Mouse (Mus musculus) telencephalon, adult 2 months (tissue): ENCODE measurements at regions not wholly inside any gene's neighbourhood (a gene's known extent, or its start where the extent isn't known, plus 50 kb on each side); places are given as distances from the start of the nearest gene placed in this dataset.

Experiments
- DNase-seq: peaks from one replicate; pipeline ENCODE4 v3.0.0-alpha.2; 2011; ENCODE audit warnings: low read depth, low spot score

DNA sequence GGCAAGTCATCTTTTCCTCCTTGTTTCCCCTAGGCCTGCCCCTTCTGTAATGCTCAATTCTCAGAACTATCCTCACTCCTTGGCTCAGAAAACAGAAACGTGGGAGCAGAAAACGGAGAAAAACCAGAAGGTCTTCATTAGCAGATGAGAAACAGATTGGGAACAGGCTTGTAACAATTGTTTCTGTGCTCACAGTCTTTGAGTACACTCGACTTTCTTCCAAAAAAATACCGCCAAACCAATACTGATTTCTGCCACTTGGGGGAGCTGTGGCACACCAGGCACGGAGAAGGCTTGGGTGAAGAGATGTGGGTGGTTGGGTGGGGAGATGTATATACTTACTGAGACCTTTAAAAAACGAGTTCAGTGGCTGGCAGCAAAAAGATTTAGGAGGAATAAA lies 80.8 kb upstream of the 4930583I09Rik start:
- no peak for DNase-seq

DNA sequence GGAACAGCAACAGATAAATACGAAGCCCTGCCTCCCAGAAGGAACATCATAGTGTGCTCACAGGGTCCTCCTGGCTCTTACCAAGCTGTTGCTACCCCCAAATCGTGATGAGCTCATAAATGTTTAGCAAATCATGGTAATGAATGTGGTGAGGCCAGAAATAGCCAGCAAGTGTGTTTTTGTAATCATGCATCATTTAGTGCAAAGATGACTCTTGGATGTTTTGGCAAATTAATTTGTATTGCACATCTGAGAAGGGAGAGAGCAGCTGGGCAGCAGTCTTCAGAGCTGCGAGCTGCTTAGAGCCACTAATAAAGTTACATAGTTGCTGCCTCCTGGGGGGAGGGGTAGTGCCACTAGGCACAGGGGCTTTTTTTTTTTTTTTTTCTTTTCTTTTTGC lies 79.8 kb upstream of the 4930583I09Rik start:
- DNase-seq = no peak

DNA sequence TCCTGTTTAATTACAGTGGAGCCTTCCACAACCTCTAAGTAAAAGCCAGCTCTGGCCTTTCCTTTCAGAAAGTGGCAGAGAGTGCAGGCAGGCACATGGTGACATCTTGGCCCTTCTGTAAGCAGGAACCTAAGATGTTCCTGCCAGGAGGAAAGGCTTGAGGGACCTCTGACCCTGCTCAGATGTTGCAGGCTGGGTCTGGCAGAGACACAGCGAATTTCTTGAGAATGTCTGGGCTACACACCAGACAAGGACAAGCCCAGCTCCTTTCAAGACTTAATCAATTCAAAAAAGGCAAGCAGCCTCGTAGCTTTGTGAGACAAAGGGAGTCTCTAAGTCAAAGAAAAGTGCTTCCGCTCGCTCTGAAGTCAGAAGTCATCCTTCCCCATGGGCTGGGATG lies 79.2 kb upstream of the 4930583I09Rik start:
- DNase-seq = no peak

DNA sequence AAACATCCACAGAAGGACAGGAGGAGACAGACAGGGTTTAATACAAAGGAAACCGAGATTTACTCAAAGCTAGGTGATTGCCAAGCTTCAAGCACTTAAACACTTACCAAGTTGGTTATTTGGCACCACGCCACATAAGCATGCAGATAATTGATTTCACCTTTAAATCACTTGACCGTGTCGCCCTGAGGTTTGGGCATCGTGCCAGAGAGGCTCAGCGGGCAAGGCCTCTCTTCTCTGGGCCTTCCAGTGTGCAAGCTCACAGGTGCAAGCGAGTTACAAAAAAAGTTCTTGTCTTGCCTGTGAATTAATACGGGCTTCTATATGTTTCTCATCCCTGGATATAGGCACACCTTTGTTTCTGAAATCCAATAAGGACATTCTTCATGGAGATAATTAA lies 78.4 kb upstream of the 4930583I09Rik start:
- no peak for DNase-seq

DNA sequence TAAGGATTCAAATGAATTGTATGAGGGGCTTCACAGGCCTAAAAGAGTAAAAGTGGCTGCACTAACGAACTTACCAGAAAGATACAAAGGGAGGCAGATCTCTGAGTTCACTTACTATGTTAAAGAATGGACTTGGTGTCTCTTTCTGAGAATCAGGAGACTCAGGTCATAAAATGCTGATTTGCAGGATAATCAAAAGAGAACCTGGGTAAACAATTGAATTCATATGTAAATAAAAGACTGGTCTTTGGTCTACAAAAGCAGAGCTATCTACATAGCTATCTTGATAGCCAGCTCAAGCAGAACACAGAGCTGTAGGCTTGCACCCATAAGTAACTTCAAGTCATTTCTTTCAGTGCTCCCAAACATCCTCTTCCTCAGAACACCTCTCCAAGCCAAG lies 72.8 kb upstream of the 4930583I09Rik start:
- no peak for DNase-seq

- DNase-seq = no peak
Measured at GRCm38 (mm10) chr17:64901721-64902623, 66.1 kb upstream of the 4930583I09Rik start.

GRCm38 (mm10) chr17:64897473-64897872 lies 61.6 kb upstream of the 4930583I09Rik start:
- no peak for DNase-seq

DNA sequence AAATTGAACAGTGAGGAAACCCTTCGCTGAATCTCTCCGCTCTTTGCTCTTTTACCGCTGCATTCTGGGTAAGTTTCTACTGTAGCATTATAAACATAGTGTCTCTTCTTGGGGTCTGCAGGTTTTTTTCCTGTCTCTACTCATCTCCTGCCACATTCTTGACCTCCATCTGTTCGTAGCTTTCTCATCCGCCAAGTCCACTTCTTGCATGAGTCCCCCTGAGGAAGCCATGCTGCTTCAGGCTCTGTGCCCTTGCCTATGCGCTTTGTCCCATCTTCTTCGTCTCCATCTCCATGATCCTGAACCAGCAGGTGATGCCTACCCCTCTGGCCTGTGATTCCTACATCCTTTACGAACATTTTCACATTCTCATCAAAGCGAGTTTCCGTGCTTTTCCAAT lies 60.0 kb upstream of the 4930583I09Rik start:
- DNase-seq = no peak

GRCm38 (mm10) chr17:64895466-64895865 lies 59.6 kb upstream of the 4930583I09Rik start:
- no peak for DNase-seq

DNA sequence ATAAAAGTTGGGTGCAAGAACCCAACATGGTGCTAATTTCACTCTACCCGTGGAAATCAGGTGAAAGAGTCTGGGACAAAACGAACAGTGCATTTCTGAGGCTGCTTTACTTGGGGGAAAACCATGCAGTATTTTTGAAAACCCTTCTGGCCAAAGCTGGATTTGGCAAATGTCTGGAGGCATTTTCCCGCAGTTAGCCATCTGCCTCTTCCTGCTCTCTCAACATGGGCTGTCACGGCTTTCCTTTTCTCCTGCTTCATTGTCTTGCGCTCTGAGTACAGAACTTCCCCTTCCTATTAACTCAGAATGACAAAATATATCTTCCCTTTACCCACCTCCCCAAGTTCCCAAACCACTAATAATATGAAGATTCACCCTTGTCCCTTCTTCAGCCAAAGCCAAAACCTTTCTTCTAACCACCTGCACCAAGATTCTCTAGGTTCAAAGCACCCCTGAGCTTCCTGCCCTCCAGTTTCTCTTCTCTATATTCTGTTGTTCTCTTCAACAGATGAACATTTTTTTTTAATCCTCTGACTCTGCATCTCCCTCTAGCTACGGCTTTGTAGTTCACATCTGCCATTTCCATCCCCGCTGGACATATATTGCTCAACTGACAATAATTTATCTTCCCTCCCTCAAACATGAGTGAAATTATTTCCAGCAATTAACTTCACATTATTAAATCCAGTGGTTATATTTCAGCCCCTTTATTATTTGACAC lies 57.5 kb upstream of the 4930583I09Rik start:
- no peak for DNase-seq
